Mouse (Mus musculus) embryonic facial prominence, embryonic 14.5 days (tissue): ENCODE results near the gene Uvssa. TPM values are rescaled to one million over a fixed set of nuclear protein-coding genes. Genes with fewer than 3 reads are reported as not detected.

Experiments
- ATAC-seq: fragments of 200-750 bp; cut with Nextera tagmentation; 2 replicates; pipeline ENCODE4 v1.8.0; 2017; ENCODE audit warnings: low read depth, moderate number of reproducible peaks, moderate TSS enrichment
- DNase-seq: peaks from one replicate; pipeline ENCODE4 v3.0.0-alpha.2; 2015; ENCODE audit warnings: low spot score
- H3K27ac ChIP-seq: fragments of 300-500 bp; sonication (generic); replicated peaks from 2 replicates; pipeline ENCODE4 v1.5.1; 2014; ENCODE audit warnings: low read depth, mild to moderate bottlenecking, low read length, moderate library complexity
- H3K27me3 ChIP-seq: fragments of 300-500 bp; sonication (generic); replicated peaks from 2 replicates; pipeline ENCODE4 v1.6.1; 2014; ENCODE audit warnings: low read length; ENCODE audit not compliant: control insufficient read depth, insufficient read depth
- H3K36me3 ChIP-seq: fragments of 300-500 bp; sonication (generic); 2 replicates; pipeline ENCODE4 v1.6.1; 2014; ENCODE audit warnings: low read length, mixed read lengths; ENCODE audit not compliant: control insufficient read depth, insufficient read depth
- H3K4me1 ChIP-seq: fragments of 300-500 bp; sonication (generic); 2 replicates; pipeline ENCODE4 v1.6.1; 2014; ENCODE audit warnings: antibody characterized with exemption, low read length; ENCODE audit not compliant: control insufficient read depth, insufficient read depth
- H3K4me2 ChIP-seq: fragments of 300-500 bp; sonication (generic); 2 replicates; pipeline ENCODE4 v1.6.1; 2014; ENCODE audit warnings: low read depth, mild to moderate bottlenecking, low read length, moderate library complexity, mixed read lengths
- H3K4me3 ChIP-seq: fragments of 300-500 bp; sonication (generic); 2 replicates; pipeline ENCODE4 v1.5.1; 2014; ENCODE audit warnings: low read depth, mild to moderate bottlenecking, low read length
- H3K9ac ChIP-seq: fragments of 300-500 bp; sonication (generic); 2 replicates; pipeline ENCODE4 v1.6.1; 2014; ENCODE audit warnings: low read depth, mild to moderate bottlenecking, low read length, moderate library complexity, mixed read lengths
- H3K9me3 ChIP-seq: fragments of 300-500 bp; sonication (generic); 2 replicates; pipeline ENCODE4 v1.6.1; 2016; ENCODE audit warnings: low read length; ENCODE audit not compliant: control insufficient read depth
- WGBS: fragments of 180-500 bp; shearing (Covaris S2); extraction: QIAGEN DNeasy Blood & Tissue Kit; methylation state at CpG from one replicate; pipeline ENCODE4 v1.1.7; 2014; 5-methylcytosine and 5-hydroxymethylcytosine counted together
- polyA plus RNA-seq: library from polyadenylated mRNA; unstranded; fragments of >200 nt; fragmentation: Nextera tagmentation; extraction: Ambion mirVana; gene quantifications from 2 replicates; pipeline ENCODE4 v1.2.1, GENCODE M21; 2014

The Uvssa gene
- polyA plus RNA-seq, 1 experiment from 2014 or later = 7.1 TPM

DNA sequence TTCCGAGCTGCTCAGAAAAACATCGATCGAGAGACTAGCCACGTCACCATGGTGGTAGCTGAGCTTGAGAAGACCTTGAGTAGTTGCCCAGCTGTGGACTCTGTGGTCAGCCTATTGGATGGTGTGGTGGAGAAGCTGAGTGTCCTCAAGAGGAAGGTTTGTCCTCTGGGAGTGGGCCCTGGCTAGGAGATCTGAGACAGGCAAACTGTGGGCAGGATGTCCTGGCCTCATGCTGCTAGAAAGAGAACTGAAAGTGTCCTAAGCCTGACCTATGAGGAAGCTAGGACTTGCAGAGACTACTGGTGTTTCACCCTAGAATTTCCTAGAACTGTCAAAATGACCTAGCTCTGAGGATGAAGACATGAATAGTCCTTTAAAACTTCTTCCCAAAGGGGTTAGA, 19.9 kb upstream of the Uvssa start:
- no peak for ATAC-seq
- H3K9ac ChIP-seq = no peak overlapping the region
- H3K4me2 ChIP-seq = no peak overlapping the region
- no peaks in the 10 kb centered on the region for H3K9me3 ChIP-seq
- DNase-seq = no peak
- no peak overlapping the region for H3K27ac ChIP-seq
- no peaks in the 10 kb centered on the region for H3K27me3 ChIP-seq
- H3K4me3 ChIP-seq = no peak overlapping the region
- WGBS = 93% methylated on average over 4 of the region's 4 CpGs
- peaks cover 47% of the 10 kb centered on the region for H3K36me3 ChIP-seq
- H3K4me1 ChIP-seq = no peaks in the 10 kb centered on the region

DNA sequence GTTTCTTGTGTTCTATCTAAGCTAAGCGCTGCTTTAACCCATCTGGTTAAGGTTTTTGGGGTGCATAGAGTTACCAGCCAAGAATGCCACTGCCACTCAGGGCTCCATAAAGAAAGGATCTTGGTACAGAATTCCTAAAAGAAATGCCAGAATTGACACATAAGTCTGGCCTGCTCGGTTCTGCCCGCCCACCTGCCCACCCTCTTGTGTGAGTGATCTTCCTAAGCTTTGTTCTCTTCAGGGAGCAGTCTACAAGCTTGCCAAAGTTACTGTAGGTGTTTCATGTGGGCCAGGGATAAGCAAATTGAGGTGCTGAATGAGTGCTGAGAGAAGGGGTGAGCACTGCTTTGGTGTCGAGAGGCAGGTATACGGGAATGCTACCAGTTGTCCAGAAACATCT, 15.1 kb upstream of the Uvssa start:
- H3K4me3 ChIP-seq = no peak overlapping the region
- 92% methylated on average over 5 of the region's 5 CpGs for WGBS
- ATAC-seq (no peak), DNase-seq (no peak)
- no peak overlapping the region for H3K27ac ChIP-seq
- no peaks in the 10 kb centered on the region for H3K9me3 ChIP-seq
- H3K4me2 ChIP-seq = no peak overlapping the region
- H3K4me1 ChIP-seq = no peaks in the 10 kb centered on the region
- H3K36me3 ChIP-seq = peaks cover 93% of the 10 kb centered on the region
- no peak overlapping the region for H3K9ac ChIP-seq
- no peaks in the 10 kb centered on the region for H3K27me3 ChIP-seq

DNA sequence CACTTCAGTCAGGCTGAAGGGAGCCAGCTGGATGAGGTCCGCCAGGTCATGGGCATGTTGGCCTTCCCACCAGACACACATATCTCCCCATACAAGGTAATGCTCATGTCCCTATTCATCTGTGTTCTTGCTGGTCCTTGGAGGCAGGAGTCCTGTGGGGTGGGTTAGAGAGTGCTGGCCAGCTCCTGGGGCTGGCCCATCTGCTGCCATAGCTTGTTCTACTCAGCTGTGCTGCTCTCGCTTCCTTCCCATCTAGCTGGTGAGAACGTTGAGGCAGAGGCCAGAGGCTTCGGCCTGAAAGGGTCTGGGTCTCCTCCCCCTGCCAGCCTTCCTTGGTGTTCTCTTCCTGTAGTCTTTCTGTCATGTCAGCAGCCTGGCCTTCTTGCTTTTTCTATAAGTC, 9.7 kb upstream of the Uvssa start:
- H3K27ac ChIP-seq = no peak overlapping the region
- WGBS = 85% methylated on average over 4 of the region's 4 CpGs

DNA sequence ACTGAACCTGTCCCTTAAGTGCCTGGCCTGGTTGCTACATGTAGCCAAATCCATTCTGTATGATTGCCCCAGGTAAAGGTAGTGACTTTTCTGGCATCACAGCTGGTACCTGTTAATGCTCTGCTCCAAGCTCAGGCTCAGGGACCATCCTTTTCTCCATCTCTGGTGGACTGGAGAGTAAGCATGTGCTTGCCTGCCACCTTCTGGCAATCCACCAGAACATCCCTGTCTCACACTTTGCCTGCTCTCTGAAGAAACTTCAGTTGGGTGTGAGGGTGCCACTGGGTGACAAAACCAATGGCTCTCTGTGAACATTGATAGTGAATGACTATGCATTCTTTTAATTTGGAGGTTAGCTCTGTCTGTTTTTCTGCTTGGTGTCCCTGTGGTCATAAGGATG, 7.2 kb upstream of the Uvssa start:
- no peaks in the 10 kb centered on the region for H3K4me1 ChIP-seq
- H3K4me2 ChIP-seq = no peak overlapping the region
- H3K36me3 ChIP-seq = peaks cover 75% of the 10 kb centered on the region
- H3K9me3 ChIP-seq = no peaks in the 10 kb centered on the region
- H3K27ac ChIP-seq = no peak overlapping the region
- DNase-seq = peak; percentile 40
- no peaks in the 10 kb centered on the region for H3K27me3 ChIP-seq
- H3K4me3 ChIP-seq = no peak overlapping the region
- no peak overlapping the region for H3K9ac ChIP-seq
- ATAC-seq = 0 out of 2 replicates have a peak, but pooled peaks have one; percentile 21

More for the DNA sequence above, 9.7 kb upstream of the Uvssa start:
- peaks cover 98% of the 10 kb centered on the region for H3K36me3 ChIP-seq
- no peak for ATAC-seq
- H3K9ac ChIP-seq = no peak overlapping the region
- no peak overlapping the region for H3K4me2 ChIP-seq
- H3K9me3 ChIP-seq = no peaks in the 10 kb centered on the region
- no peaks in the 10 kb centered on the region for H3K4me1 ChIP-seq
- DNase-seq = no peak
- no peak overlapping the region for H3K4me3 ChIP-seq
- no peaks in the 10 kb centered on the region for H3K27me3 ChIP-seq

DNA sequence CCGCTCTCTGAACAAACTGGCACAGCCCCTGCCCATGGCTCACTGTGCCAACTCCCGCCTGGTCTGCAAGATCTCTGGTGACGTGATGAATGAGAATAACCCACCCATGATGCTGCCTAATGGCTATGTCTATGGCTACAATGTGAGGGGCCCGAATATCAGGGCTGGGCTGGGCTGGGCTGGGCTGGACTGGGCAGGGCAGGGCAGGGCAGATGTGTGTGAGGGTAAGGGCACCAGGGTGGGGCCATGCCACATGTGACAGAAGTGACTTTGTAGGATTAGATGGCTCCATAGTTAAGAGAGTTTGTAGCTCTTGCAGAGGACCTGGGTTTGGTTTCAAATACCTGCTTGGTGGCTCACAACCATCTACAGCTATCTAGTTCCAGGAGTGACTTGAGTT, 6.7 kb upstream of the Uvssa start:
- Histone ChIP-seq H3K27me3 (no peaks in the 10 kb centered on the region), H3K4me2 (no peak overlapping the region), H3K4me3 (no peak overlapping the region), H3K36me3 (peaks cover 70% of the 10 kb centered on the region), H3K9ac (no peak overlapping the region), H3K4me1 (no peaks in the 10 kb centered on the region), H3K27ac (no peak overlapping the region), H3K9me3 (no peaks in the 10 kb centered on the region)
- WGBS = 93% methylated on average over 4 of the region's 4 CpGs
- DNase-seq (no peak), ATAC-seq (no peak)

DNA sequence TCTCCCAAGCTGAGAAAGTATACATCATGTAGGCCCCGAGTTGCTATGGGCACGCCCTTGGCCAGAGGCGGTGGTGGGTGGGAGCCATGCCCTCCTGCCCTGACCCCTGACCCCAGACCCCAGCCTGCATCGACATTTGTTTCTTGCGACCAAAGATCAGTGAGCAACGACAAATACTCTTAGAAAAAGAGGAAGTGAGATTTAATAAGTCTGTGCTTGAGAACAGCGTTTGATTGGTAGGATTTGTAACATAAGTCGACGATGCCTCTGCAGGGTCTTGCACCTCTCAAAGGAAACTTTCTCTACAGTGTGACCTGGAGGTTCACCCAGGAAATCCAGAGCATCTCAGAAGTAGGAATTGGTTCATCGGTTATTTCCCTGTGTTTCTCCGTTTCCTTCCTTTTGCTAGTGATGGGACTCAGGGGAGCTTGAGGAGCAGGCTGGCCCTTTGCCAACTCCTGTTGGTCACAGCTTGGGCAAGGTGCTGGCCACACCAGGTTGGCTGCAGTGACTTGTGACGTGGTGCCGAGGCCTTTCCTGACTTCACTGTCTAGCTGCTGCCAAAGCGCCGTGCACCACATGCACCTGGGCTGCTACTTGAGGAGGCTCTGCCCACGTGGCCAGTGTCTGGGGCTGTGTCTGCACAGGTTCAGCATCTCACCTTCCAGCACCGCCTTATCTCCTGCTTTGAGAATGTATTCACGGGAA, 5.9 kb upstream of the Uvssa start:
- DNase-seq (no peak), ATAC-seq (no peak)
- H3K9me3 ChIP-seq = no peaks in the 10 kb centered on the region
- no peak overlapping the region for H3K9ac ChIP-seq
- H3K4me3 ChIP-seq = no peak overlapping the region
- no peak overlapping the region for H3K4me2 ChIP-seq
- 76% methylated on average over 18 of the region's 18 CpGs for WGBS
- no peak overlapping the region for H3K27ac ChIP-seq
- no peaks in the 10 kb centered on the region for H3K27me3 ChIP-seq
- H3K4me1 ChIP-seq = no peaks in the 10 kb centered on the region
- peaks cover 62% of the 10 kb centered on the region for H3K36me3 ChIP-seq

DNA sequence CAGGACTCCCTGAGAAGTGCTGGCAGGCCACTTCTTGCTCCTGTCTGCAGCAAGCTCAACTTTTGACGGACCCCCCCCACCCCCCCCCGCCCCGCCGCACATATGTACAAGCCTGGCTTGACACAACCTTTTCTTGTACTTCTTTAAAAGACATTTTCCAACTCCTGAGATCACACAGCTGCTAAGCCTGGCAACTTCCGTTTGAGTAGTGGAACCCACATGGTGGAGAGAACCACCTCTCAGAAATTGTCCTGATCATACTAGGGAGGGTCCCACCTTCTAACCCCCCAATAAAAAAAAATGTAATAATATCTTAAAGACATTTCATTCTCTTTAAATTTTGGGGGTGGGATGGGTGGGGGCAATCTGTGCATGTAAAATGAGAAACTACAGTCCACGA, 1.2 kb upstream of the Uvssa start:
- Histone ChIP-seq H3K36me3 (peaks cover 34% of the 10 kb centered on the region), H3K4me2 (peak overlapping the region; percentile 96), H3K9ac (no peak overlapping the region), H3K4me3 (peak overlapping the region; percentile 78), H3K27ac (peak overlapping the region; percentile 97; the same call in 1 of the 2 replicates), H3K4me1 (no peaks in the 10 kb centered on the region; the same call in 1 of the 2 replicates), H3K27me3 (no peaks in the 10 kb centered on the region), H3K9me3 (no peaks in the 10 kb centered on the region)
- ATAC-seq (no peak), DNase-seq (no peak)
- 55% methylated on average over 6 of the region's 6 CpGs for WGBS

DNA sequence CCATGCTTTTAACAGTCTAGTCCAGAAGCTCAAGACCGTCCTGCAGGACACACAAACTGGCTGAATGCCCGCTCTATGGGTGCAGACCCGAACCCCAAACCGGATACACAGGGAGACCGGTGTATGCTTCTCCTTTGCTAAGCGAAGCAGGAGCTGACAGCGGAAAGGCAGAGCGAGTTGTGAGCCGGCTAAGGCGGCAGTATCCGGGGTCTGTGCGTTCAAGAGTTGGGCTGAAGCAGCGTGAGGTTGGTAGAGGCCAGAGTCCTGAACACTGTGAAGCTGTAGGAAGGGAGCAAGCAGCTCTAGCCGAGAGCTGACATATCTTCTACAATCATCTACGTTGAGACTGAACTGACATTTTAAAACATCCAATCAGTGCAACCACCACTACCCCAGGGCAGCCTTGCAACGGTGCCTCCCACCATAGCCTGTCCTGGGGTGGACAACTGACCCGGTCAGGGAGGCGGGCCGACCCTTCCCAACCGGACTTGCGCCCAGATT, 498 bp upstream of the Uvssa start:
- no peak for ATAC-seq
- DNase-seq = no peak
- WGBS = 2% methylated on average over 21 of the region's 21 CpGs

DNA sequence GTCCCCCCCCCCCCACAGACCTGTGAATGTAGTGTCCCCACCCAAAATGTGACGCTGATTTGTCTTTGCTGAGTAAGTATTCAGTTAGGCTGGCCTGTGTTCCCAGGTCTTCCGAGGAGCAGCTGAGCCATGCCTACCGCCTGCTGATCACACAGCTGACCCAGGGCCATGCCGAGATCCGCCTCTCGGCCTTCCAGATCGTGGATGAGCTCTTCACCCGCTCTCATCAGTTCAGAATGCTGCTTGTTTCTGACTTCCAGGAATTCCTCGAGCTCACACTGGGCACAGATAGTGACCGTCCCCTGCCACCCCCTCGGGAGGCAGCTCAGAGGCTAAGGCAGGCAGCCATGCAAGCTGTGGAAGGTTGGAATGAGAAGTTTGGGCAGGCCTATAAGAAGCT, 9.2 kb downstream of the Uvssa start:
- 79% methylated on average over 11 of the region's 11 CpGs for WGBS
- H3K9ac ChIP-seq = no peak overlapping the region
- H3K27ac ChIP-seq = no peak overlapping the region
- H3K27me3 ChIP-seq = no peaks in the 10 kb centered on the region
- no peaks in the 10 kb centered on the region for H3K9me3 ChIP-seq
- H3K4me2 ChIP-seq = no peak overlapping the region
- H3K36me3 ChIP-seq = peaks cover 48% of the 10 kb centered on the region
- H3K4me1 ChIP-seq = no peaks in the 10 kb centered on the region
- ATAC-seq (no peak), DNase-seq (no peak)
- H3K4me3 ChIP-seq = no peak overlapping the region

More for the DNA sequence above, 498 bp upstream of the Uvssa start:
- Histone ChIP-seq H3K9ac (peak overlapping the region; percentile 92), H3K4me1 (no peaks in the 10 kb centered on the region; the same call in 1 of the 2 replicates), H3K27ac (peak overlapping the region; percentile 97), H3K9me3 (no peaks in the 10 kb centered on the region), H3K27me3 (no peaks in the 10 kb centered on the region), H3K4me3 (peak overlapping the region; percentile 78), H3K4me2 (peak overlapping the region; percentile 96), H3K36me3 (peaks cover 31% of the 10 kb centered on the region)
